Mouse (Mus musculus): ENCODE results near the gene Plxna4.

DNA sequence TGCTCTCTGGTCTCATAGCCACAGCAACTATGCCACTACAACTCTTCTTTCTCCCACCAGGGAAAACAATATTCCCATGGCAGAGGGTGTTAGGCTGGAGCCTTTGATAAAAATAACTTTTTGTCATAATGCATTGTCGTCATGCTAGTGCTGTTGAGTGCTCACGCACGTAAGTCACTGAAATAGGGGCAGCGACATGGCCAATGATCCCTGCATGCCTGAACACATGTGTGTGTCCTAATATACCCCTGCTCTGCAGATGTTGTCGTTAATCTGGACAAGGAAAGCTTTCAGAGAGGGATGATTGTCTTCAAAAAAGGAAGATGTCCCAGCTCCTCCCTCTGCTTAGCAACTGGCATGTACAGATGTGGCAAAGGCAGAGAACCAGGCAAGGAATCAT, 223.1 kb downstream of the Plxna4 start:
- TF ChIP-seq GATA1 (IDR thresholded peaks at IDR 0.05; ENCODE audit: borderline replicate concordance, low read length) (no peak), FLI1 (IDR thresholded peaks at IDR 0.05; ENCODE audit: low read length) (no peak)
